Mouse (Mus musculus): ENCODE measurements at regions not wholly inside any gene's neighbourhood (a gene's known extent, or its start where the extent isn't known, plus 50 kb on each side); places are given as distances from the start of the nearest gene placed in this dataset.

DNA sequence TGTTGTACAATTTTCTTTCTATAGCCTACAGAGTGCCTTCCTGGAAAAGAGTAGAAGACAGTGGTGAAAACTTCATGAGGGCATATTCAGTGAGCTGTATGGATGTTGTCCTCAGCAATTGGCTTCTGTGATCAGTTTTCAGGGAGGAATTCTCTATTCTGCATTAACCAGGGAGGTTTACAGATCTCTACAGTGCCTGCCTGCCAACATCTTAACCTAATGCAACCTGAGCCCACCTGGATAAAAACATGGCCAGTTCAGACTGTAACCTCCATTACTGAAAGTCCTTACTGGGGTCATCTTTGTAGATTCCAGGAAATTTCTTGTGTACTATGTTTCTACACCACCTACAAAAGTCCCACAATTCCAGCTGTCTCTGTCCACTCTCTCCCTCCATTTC lies 791.4 kb upstream of the Nectin3 start:
- H3K9ac ChIP-seq (ENCODE audit: low read length): no peak overlapping the region
- H3K27me3 ChIP-seq (ENCODE audit: control insufficient read depth, insufficient read depth, low read length): no peaks in the 10 kb centered on the region
- H3K4me3 ChIP-seq (ENCODE audit: low read depth, low read length): no peak overlapping the region
- peak; percentile 62 for DNase-seq (ENCODE audit: low spot score, missing footprints)
- no peaks in the 10 kb centered on the region for H3K36me3 ChIP-seq (ENCODE audit: control insufficient read depth, insufficient read depth, low read length)
- H3K4me2 ChIP-seq: no peak overlapping the region
- H3K4me1 ChIP-seq (ENCODE audit: control insufficient read depth, insufficient read depth, low read length): no peaks in the 10 kb centered on the region
- H3K9me3 ChIP-seq (ENCODE audit: control insufficient read depth, low read length): no peaks in the 10 kb centered on the region
- H3K27ac ChIP-seq (ENCODE audit: low read depth, low read length): no peak overlapping the region
- no peak for ATAC-seq (ENCODE audit: low FRiP score)

GRCm38 (mm10) chr16:47266744-47267686 lies 768.7 kb upstream of the Nectin3 start:
- no peaks in the 10 kb centered on the region for H3K9me3 ChIP-seq (ENCODE audit: control insufficient read depth, low read length)
- no peaks in the 10 kb centered on the region for H3K36me3 ChIP-seq (ENCODE audit: control insufficient read depth, insufficient read depth, low read length)
- no peak; the same call in 1 of the 2 replicates for ATAC-seq (ENCODE audit: low FRiP score)
- no peaks in the 10 kb centered on the region for H3K27me3 ChIP-seq (ENCODE audit: control insufficient read depth, insufficient read depth, low read length)
- WGBS: 81% methylated on average over 8 of the region's 8 CpGs
- H3K4me3 ChIP-seq (ENCODE audit: low read depth, low read length): no peak overlapping the region
- DNase-seq (ENCODE audit: low spot score, missing footprints): no peak
- H3K4me1 ChIP-seq (ENCODE audit: control insufficient read depth, insufficient read depth, low read length): no peaks in the 10 kb centered on the region
- H3K9ac ChIP-seq (ENCODE audit: low read length): no peak overlapping the region
- no peak overlapping the region for H3K4me2 ChIP-seq
- no peak overlapping the region for H3K27ac ChIP-seq (ENCODE audit: low read depth, low read length)

Measured in midbrain, embryonic 11.5 days (tissue).